Mouse (Mus musculus) brown adipose tissue, adult 24 weeks (tissue): ENCODE data around the gene Idh3g. TPM values are rescaled to one million over a fixed set of nuclear protein-coding genes. Genes with fewer than 3 reads are reported as not detected.

Experiments used
- polyA plus RNA-seq: library from polyadenylated mRNA; stranded (reverse); fragments of >200 nt; gene quantifications from 2 replicates; pipeline ENCODE4 v1.2.4, GENCODE M21; 2012; ENCODE audit not compliant: missing spikeins, insufficient read depth, insufficient read length

Gene Idh3g
- polyA plus RNA-seq, 1 experiment: 1,851 TPM

Other genes starting within 250 kb of the Idh3g start
- gene Dusp9, start 147.5 kb downstream of the Idh3g start, polyA plus RNA-seq: not detected in 2 replicates
- 1.2 and 1.8 TPM in 2 replicates for gene Pnck, start 126.8 kb downstream of the Idh3g start, polyA plus RNA-seq
- 15.8 and 19.4 TPM in 2 replicates for gene Slc6a8, start 113.7 kb downstream of the Idh3g start, polyA plus RNA-seq
- gene Bcap31, start 70.7 kb downstream of the Idh3g start, polyA plus RNA-seq: 350 and 381 TPM in 2 replicates
- 12.6 and 22.7 TPM in 2 replicates for gene Abcd1, start 70.3 kb downstream of the Idh3g start, polyA plus RNA-seq
- gene Plxnb3, start 29.8 kb downstream of the Idh3g start, polyA plus RNA-seq: 0.33 and 0.55 TPM in 2 replicates
- 0.71 TPM in 1 of 2 replicates, not detected in the other for gene Srpk3, start 12.5 kb downstream of the Idh3g start, polyA plus RNA-seq
- gene Ssr4, start 131 bp upstream of the Idh3g start, polyA plus RNA-seq: 189 and 210 TPM in 2 replicates
- gene Pdzd4, start 38.1 kb upstream of the Idh3g start, polyA plus RNA-seq: 0.36 and 0.58 TPM in 2 replicates
- not detected in 2 replicates for gene Avpr2, start 105.2 kb upstream of the Idh3g start, polyA plus RNA-seq
- 2.2 and 2.3 TPM in 2 replicates for gene L1cam, start 109.2 kb upstream of the Idh3g start, polyA plus RNA-seq
- 0.59 and 1.9 TPM in 2 replicates for gene Arhgap4, start 135.0 kb upstream of the Idh3g start, polyA plus RNA-seq
- gene Naa10, start 135.0 kb upstream of the Idh3g start, polyA plus RNA-seq: 90.3 and 104 TPM in 2 replicates
- 4.6 and 7.4 TPM in 2 replicates for gene Renbp, start 144.0 kb upstream of the Idh3g start, polyA plus RNA-seq
- 15.7 and 22.4 TPM in 2 replicates for gene Hcfc1, start 179.5 kb upstream of the Idh3g start, polyA plus RNA-seq
- 41.9 and 67.7 TPM in 2 replicates for gene Irak1, start 237.0 kb upstream of the Idh3g start, polyA plus RNA-seq